Mouse (Mus musculus): ENCODE data around the gene Hamp. TPM values are rescaled to one million over a fixed set of nuclear protein-coding genes. Genes with fewer than 3 reads are reported as not detected.

The Hamp gene
- not detected in 2 replicates for polyA plus RNA-seq (2014; fragmentation: Nextera tagmentation; extraction: Ambion mirVana)

DNA sequence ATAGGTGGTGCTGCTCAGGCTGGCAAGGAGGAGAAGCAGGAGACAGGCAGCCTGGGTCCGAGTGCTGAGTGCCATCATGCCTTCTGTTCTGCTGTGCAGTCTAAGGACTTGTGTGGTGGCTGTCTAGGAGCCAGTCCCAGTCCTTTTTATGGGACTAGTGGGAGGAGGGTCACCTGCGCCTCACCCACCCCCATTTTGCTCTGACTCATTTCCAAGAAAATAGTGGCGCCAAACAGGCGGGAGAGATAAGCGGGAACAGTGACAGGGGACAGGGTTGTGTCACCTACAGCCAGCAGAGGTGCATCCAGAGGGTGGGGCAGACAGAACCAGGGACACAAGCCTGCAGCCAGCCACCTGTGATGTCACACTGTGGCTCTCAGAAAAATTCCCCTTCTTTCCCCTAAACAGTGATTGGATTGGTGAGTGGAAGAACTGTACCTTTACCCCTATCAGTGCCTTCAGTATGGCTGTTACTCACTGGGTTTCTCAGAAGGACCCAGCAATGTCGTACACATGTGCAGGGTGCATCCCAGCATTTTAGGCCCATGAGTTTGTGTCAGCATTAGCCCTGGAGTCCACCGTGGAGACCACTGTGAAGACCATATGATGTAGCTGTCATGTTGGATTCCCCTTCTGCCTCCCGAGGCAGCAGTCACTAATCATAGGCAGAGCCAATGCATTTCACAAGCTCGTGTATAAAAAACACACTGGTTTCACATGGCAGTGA is at the start of gene Hamp:
Hamp (minus strand) TSS at position 124 of the 727 bp plus-strand sequence.
- Histone ChIP-seq H3K27ac (ENCODE audit: low read length) (no peak within 1 kb of the TSS), H3K27me3 (ENCODE audit: control insufficient read depth, insufficient read depth, low read length) (no peaks in the 10 kb centered on the region), H3K4me3 (ENCODE audit: low read depth, low read length) (no peak within 1 kb of the TSS), H3K9me3 (ENCODE audit: control insufficient read depth, low read depth, low read length) (no peaks in the 10 kb centered on the region), H3K4me1 (ENCODE audit: control insufficient read depth, insufficient read depth, low read length) (no peaks in the 10 kb centered on the region), H3K36me3 (ENCODE audit: control insufficient read depth, insufficient read depth, low read length) (peaks cover 5% of the 10 kb centered on the region; the same call in 1 of the 2 replicates), H3K4me2 (replicated peaks; ENCODE audit: low read depth, low read length) (no peak within 1 kb of the TSS), H3K9ac (replicated peaks; ENCODE audit: low read depth, low read length) (no peak within 1 kb of the TSS)
- no peak for ATAC-seq (ENCODE audit: insufficient number of reproducible peaks, insufficient read depth, low FRiP score, low read depth)
- 59% methylated on average over 9 of the region's 9 CpGs for WGBS

DNA sequence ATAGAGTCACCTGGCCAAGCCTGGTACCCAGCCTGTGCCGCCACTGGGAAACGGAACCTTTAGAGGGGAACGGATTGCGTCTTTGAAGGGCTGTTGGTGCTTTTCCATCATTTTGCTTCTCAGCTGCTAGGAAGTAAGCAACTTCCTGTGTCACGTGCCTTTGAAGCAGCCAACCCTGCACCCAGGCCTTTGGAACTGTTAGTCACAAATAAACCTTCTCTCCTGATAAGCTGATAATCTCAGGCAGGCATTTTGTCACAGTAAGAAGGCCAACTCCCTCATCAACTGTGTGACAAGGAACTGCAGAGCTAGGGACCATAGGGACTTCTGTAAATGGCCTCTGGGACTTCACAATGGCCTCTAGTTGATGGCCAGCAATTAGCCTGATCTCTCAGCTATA is 48.3 kb upstream of the Hamp start:
- Histone ChIP-seq H3K4me2 (replicated peaks; ENCODE audit: low read depth, low read length) (no peak overlapping the region), H3K27me3 (ENCODE audit: control insufficient read depth, insufficient read depth, low read length) (no peaks in the 10 kb centered on the region), H3K9ac (replicated peaks; ENCODE audit: low read depth, low read length) (no peak overlapping the region), H3K36me3 (ENCODE audit: control insufficient read depth, insufficient read depth, low read length) (no peaks in the 10 kb centered on the region), H3K4me1 (ENCODE audit: control insufficient read depth, insufficient read depth, low read length) (no peaks in the 10 kb centered on the region), H3K9me3 (ENCODE audit: control insufficient read depth, low read depth, low read length) (no peaks in the 10 kb centered on the region), H3K27ac (ENCODE audit: low read length) (no peak overlapping the region), H3K4me3 (ENCODE audit: low read depth, low read length) (no peak overlapping the region)
- 70% methylated on average over 5 of the region's 5 CpGs for WGBS
- ATAC-seq (ENCODE audit: insufficient number of reproducible peaks, insufficient read depth, low FRiP score, low read depth): no peak

DNA sequence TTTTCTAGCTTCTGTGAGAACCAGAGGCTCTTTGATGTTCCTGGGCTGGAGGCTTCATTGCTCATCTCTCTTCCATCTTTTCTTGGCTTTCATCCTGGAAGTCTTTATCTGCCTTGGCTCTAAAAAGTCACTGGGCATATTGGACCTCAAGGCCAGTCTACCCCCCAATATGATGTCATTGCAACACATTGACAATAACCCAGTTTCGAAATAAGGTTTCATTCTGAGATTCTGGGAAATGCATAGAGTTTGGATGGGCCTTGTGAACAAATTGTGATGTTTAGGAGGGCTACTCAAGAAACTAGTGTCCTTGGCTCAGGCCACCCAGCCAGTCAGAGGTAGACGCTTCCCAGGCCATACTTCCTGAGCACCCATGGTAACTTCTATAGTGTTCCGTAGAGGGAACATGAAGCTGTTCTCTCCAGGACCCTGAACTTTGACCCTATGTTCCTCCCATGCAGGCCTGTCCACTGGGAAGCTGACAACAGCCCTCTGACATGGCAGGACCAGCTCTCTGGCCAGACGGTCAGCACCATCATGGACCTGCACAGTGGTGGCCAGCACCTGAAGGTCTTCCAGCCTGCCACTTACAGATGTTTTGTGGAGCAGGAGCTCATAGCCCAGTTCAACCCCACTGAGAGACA is 44.8 kb upstream of the Hamp start:
- H3K27me3 ChIP-seq (ENCODE audit: control insufficient read depth, insufficient read depth, low read length): no peaks in the 10 kb centered on the region
- H3K27ac ChIP-seq (ENCODE audit: low read length): no peak overlapping the region
- no peak overlapping the region for H3K4me3 ChIP-seq (ENCODE audit: low read depth, low read length)
- H3K9me3 ChIP-seq (ENCODE audit: control insufficient read depth, low read depth, low read length): no peaks in the 10 kb centered on the region
- no peak for ATAC-seq (ENCODE audit: insufficient number of reproducible peaks, insufficient read depth, low FRiP score, low read depth)
- H3K4me1 ChIP-seq (ENCODE audit: control insufficient read depth, insufficient read depth, low read length): no peaks in the 10 kb centered on the region
- H3K4me2 ChIP-seq (replicated peaks; ENCODE audit: low read depth, low read length): no peak overlapping the region
- H3K9ac ChIP-seq (replicated peaks; ENCODE audit: low read depth, low read length): no peak overlapping the region
- 82% methylated on average over 4 of the region's 4 CpGs for WGBS
- H3K36me3 ChIP-seq (ENCODE audit: control insufficient read depth, insufficient read depth, low read length): no peaks in the 10 kb centered on the region

DNA sequence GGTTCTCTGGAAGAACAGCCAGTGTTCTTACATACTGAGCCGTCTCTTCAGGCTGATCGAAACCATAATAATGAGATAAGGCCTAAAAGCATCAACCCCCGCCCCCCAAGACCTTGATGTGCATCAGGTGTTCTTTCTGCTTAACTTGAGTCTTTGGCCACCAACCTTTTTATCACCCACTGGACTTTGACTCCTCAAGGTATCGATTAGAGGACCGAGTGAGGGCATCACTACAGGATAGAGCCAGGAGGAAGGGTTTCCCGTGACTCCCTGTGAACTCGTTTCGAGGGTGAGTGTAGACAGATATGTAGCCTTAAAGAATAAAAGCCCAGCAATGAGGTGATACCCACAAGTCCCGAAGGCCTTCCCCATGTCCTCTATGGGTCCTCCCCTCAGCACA is 41.5 kb upstream of the Hamp start:
- WGBS: 86% methylated on average over 9 of the region's 9 CpGs
- no peak overlapping the region for H3K4me2 ChIP-seq (replicated peaks; ENCODE audit: low read depth, low read length)
- H3K27me3 ChIP-seq (ENCODE audit: control insufficient read depth, insufficient read depth, low read length): no peaks in the 10 kb centered on the region
- no peak overlapping the region for H3K9ac ChIP-seq (replicated peaks; ENCODE audit: low read depth, low read length)
- H3K4me1 ChIP-seq (ENCODE audit: control insufficient read depth, insufficient read depth, low read length): no peaks in the 10 kb centered on the region
- no peaks in the 10 kb centered on the region for H3K9me3 ChIP-seq (ENCODE audit: control insufficient read depth, low read depth, low read length)
- no peak for ATAC-seq (ENCODE audit: insufficient number of reproducible peaks, insufficient read depth, low FRiP score, low read depth)
- H3K36me3 ChIP-seq (ENCODE audit: control insufficient read depth, insufficient read depth, low read length): no peaks in the 10 kb centered on the region
- H3K4me3 ChIP-seq (ENCODE audit: low read depth, low read length): no peak overlapping the region
- H3K27ac ChIP-seq (ENCODE audit: low read length): no peak overlapping the region

DNA sequence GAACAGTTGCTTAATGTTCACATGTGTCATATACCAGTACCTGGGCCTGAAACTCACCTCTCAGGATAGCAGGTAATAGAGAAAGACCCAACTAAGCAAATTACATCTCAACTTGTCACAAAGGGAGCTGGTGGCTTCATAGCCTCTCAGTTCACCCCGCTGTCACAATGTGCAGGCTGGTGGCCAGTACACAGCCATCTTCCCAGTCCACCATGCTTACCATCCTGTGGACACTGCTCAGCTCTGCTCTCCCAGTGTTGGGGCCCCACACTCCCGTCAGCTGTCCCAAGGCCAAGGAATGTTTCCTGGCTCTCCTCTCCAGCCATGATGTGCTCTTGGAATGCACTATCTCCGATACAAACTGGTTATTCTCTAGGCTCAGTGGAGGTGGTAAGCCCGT is 37.9 kb upstream of the Hamp start:
- ATAC-seq (ENCODE audit: insufficient number of reproducible peaks, insufficient read depth, low FRiP score, low read depth): no peak
- 93% methylated on average over 4 of the region's 4 CpGs for WGBS

DNA sequence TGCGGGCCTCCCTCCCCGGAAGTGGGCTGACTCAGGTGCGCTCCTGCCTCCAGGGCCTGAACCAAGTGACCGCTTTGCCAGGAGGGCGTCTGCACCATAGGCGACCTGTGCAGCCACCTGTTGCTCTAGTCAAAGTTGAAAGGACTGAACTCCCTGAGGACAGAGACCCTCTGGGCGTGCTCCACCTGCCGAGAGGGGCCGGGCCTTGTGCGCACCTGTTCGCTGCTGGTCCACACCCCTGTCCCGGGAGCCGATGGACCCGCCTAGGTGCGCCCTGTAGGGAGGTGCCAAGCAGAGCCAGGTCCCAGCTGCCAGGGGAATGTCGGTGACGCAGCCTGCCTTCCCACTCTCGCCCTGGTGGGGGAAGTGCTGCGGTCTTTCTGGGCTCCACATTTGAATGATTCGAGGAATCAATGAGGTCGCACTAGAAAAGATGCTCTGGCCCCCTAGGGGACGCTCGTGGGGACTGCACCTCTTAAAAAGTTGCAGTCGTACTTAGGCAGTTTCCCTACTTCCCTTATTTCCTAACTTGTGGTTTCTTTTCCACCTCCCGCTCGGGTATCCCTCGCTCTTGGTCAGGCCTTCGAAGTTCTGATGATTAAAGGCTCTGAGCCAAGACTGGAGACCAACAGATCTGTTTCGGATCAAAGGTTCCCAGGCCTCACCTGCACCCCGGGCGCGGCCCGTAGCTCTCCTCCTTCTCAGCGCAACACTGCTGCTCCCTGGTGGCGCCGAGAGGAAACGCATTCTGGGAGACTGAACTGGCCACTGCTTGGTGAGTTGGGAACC is 29.9 kb upstream of the Hamp start, which contains the start of gene Fam187b:
Fam187b (plus strand) TSS at position 290 of the 789 bp plus-strand sequence.
- Histone ChIP-seq H3K27me3 (ENCODE audit: control insufficient read depth, insufficient read depth, low read length) (no peaks in the 10 kb centered on the region), H3K36me3 (ENCODE audit: control insufficient read depth, insufficient read depth, low read length) (0 out of 2 replicates have a peak, but pooled peaks cover 7% of the 10 kb centered on the region), H3K27ac (ENCODE audit: low read length) (peak within 1 kb of the TSS; percentile 89), H3K4me3 (ENCODE audit: low read depth, low read length) (peak within 1 kb of the TSS; percentile 50), H3K4me2 (replicated peaks; ENCODE audit: low read depth, low read length) (peak within 1 kb of the TSS; percentile 53), H3K4me1 (ENCODE audit: control insufficient read depth, insufficient read depth, low read length) (no peaks in the 10 kb centered on the region), H3K9ac (replicated peaks; ENCODE audit: low read depth, low read length) (peak within 1 kb of the TSS; percentile 49), H3K9me3 (ENCODE audit: control insufficient read depth, low read depth, low read length) (no peaks in the 10 kb centered on the region)
- peak; percentile 95 for ATAC-seq (ENCODE audit: insufficient number of reproducible peaks, insufficient read depth, low FRiP score, low read depth)
- under 1% methylated on average over 37 of the region's 37 CpGs for WGBS

More for the DNA sequence above, 37.9 kb upstream of the Hamp start:
- Histone ChIP-seq H3K27ac (ENCODE audit: low read length) (no peak overlapping the region), H3K27me3 (ENCODE audit: control insufficient read depth, insufficient read depth, low read length) (no peaks in the 10 kb centered on the region), H3K4me2 (replicated peaks; ENCODE audit: low read depth, low read length) (no peak overlapping the region), H3K9me3 (ENCODE audit: control insufficient read depth, low read depth, low read length) (no peaks in the 10 kb centered on the region), H3K4me3 (ENCODE audit: low read depth, low read length) (no peak overlapping the region), H3K4me1 (ENCODE audit: control insufficient read depth, insufficient read depth, low read length) (no peaks in the 10 kb centered on the region), H3K36me3 (ENCODE audit: control insufficient read depth, insufficient read depth, low read length) (no peaks in the 10 kb centered on the region), H3K9ac (replicated peaks; ENCODE audit: low read depth, low read length) (no peak overlapping the region)

DNA sequence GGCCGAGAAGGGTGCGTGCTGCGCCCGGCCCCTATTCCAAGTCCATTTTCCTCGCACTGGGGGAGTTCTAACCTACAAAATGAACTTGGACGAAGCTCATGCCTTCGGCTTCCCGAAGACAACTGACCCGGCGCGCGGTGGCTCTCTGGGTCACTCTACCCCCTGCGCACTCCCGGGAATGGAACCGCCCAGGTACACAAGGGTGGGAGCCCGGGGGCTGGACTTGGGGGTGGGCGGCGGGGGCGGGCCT is 29.3 kb upstream of the Hamp start, which contains the start of gene Lsr:
Lsr (minus strand) TSS at position 214 of the 250 bp plus-strand sequence.
- peak within 1 kb of the TSS; percentile 89 for H3K27ac ChIP-seq (ENCODE audit: low read length)
- H3K36me3 ChIP-seq (ENCODE audit: control insufficient read depth, insufficient read depth, low read length): 0 out of 2 replicates have a peak, but pooled peaks cover 7% of the 10 kb centered on the region
- no peaks in the 10 kb centered on the region for H3K9me3 ChIP-seq (ENCODE audit: control insufficient read depth, low read depth, low read length)
- no peaks in the 10 kb centered on the region for H3K4me1 ChIP-seq (ENCODE audit: control insufficient read depth, insufficient read depth, low read length)
- peak within 1 kb of the TSS; percentile 49 for H3K9ac ChIP-seq (replicated peaks; ENCODE audit: low read depth, low read length)
- H3K4me2 ChIP-seq (replicated peaks; ENCODE audit: low read depth, low read length): peak within 1 kb of the TSS; percentile 53
- WGBS: 1% methylated on average over 19 of the region's 19 CpGs
- no peaks in the 10 kb centered on the region for H3K27me3 ChIP-seq (ENCODE audit: control insufficient read depth, insufficient read depth, low read length)
- peak within 1 kb of the TSS; percentile 50 for H3K4me3 ChIP-seq (ENCODE audit: low read depth, low read length)
- no peak; the same call in 1 of the 2 replicates for ATAC-seq (ENCODE audit: insufficient number of reproducible peaks, insufficient read depth, low FRiP score, low read depth)

DNA sequence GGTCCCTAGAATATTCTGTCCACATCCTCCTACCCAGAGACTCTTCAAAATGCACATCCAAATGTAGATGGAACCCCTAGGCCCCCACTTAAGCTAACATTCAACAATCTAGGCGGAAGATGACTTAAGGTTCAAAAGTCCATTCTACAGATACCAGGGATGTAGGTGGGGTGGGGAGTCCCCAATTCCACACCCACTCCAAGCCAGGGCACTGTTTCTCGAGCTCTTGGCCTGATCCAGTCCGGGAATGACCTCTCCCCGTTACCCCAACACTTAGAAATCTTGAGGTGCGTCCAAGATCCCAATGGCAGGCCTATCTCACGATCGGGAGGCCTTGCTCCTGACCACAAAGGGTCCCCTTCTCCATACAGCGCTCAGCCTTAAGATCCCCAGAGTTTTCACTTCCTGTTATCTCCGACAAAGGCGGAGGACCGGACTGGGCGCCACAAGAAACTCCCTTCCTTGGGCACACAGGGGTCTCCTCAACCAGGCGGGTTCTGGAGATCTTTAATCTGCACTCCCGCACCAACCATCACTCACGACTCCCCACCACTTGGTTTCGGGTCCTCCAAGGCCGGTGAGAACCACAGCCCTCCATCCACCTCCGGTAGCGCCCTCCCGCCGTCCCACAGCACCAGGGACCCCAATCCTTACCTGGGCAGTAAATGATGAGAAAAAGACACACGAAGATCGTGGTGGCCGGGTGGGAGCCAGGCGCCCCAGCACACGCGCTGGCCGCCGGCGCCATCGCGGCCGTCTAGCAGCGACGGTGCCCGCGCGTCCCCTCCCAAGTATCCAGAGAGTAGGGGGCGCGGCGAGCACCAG is 28.8 kb upstream of the Hamp start:
- Histone ChIP-seq H3K9ac (replicated peaks; ENCODE audit: low read depth, low read length) (peak overlapping the region; percentile 49), H3K27ac (ENCODE audit: low read length) (peak overlapping the region; percentile 89), H3K4me1 (ENCODE audit: control insufficient read depth, insufficient read depth, low read length) (no peaks in the 10 kb centered on the region), H3K9me3 (ENCODE audit: control insufficient read depth, low read depth, low read length) (no peaks in the 10 kb centered on the region), H3K27me3 (ENCODE audit: control insufficient read depth, insufficient read depth, low read length) (no peaks in the 10 kb centered on the region), H3K36me3 (ENCODE audit: control insufficient read depth, insufficient read depth, low read length) (0 out of 2 replicates have a peak, but pooled peaks cover 7% of the 10 kb centered on the region), H3K4me2 (replicated peaks; ENCODE audit: low read depth, low read length) (peak overlapping the region; percentile 53), H3K4me3 (ENCODE audit: low read depth, low read length) (peak overlapping the region; percentile 50)
- ATAC-seq (ENCODE audit: insufficient number of reproducible peaks, insufficient read depth, low FRiP score, low read depth): peak; percentile 26
- 3% methylated on average over 41 of the region's 41 CpGs for WGBS

All from stomach, embryonic 14.5 days (tissue).